Mouse (Mus musculus): ENCODE measurements around the gene Kdm6b.

- TF ChIP-seq CTCF (conservative IDR thresholded peaks at IDR 0.05 in 1 of 2, IDR thresholded peaks at IDR 0.05 in 1 of 2; ENCODE audit: low read depth in 2 of 2, low read length in 2 of 2) (no peak), MAFK (IDR thresholded peaks at IDR 0.05; ENCODE audit: insufficient replicate concordance, low read length) (no peak)
These were observed 33.9 kb downstream of the Kdm6b start for GRCm38 (mm10) chr11:69379600-69379999.
